Mouse (Mus musculus): ENCODE results near the gene Rprd1b. TPM values are rescaled to one million over a fixed set of nuclear protein-coding genes. Genes with fewer than 3 reads are reported as not detected.
A peak's percentile ranks its signal among the peaks of the same experiment; 100 is the strongest.
"Not testable (repeated sequence)": the region's sequence is repeated elsewhere in the genome, so short reads cannot be mapped to it uniquely, and the experiment has no call there.

Rprd1b gene
- polyA plus RNA-seq, 1 experiment = 11.7 TPM

GRCm38 (mm10) chr2:158027855-158028353, 393 bp upstream of the Rprd1b start:
- Histone ChIP-seq H3K4me3 (ENCODE audit: insufficient read depth, low read depth, low read length) (peak overlapping the region; percentile 83), H3K27ac (replicated peaks; ENCODE audit: low read depth, low read length) (peak overlapping the region; percentile 71), H3K4me1 (ENCODE audit: control insufficient read depth, insufficient read depth, insufficient read length, low read length) (peaks cover 8% of the 10 kb centered on the region)

GRCm38 (mm10) chr2:158030007-158030406, 1.7 kb downstream of the Rprd1b start:
- Histone ChIP-seq H3K27ac (replicated peaks; ENCODE audit: low read depth, low read length) (no peak overlapping the region), H3K4me3 (ENCODE audit: insufficient read depth, low read depth, low read length) (peak overlapping the region; percentile 21; the same call in 1 of the 2 replicates), H3K4me1 (ENCODE audit: control insufficient read depth, insufficient read depth, insufficient read length, low read length) (peaks cover 8% of the 10 kb centered on the region)

- Histone ChIP-seq H3K4me1 (ENCODE audit: control insufficient read depth, insufficient read depth, insufficient read length, low read length) (peaks cover 3% of the 10 kb centered on the region; the same call in 1 of the 2 replicates), H3K4me3 (ENCODE audit: insufficient read depth, low read depth, low read length) (no peak overlapping the region), H3K27ac (replicated peaks; ENCODE audit: low read depth, low read length) (no peak overlapping the region)
These were observed 7.5 kb downstream of the Rprd1b start for GRCm38 (mm10) chr2:158035813-158036212.

GRCm38 (mm10) chr2:158036408-158036807, 8.1 kb downstream of the Rprd1b start:
- no peak overlapping the region for H3K4me3 ChIP-seq (ENCODE audit: insufficient read depth, low read depth, low read length)
- no peak overlapping the region for H3K27ac ChIP-seq (replicated peaks; ENCODE audit: low read depth, low read length)
- peaks cover 3% of the 10 kb centered on the region; the same call in 1 of the 2 replicates for H3K4me1 ChIP-seq (ENCODE audit: control insufficient read depth, insufficient read depth, insufficient read length, low read length)

GRCm38 (mm10) chr2:158036953-158037352, 8.7 kb downstream of the Rprd1b start:
- no peak overlapping the region for H3K27ac ChIP-seq (replicated peaks; ENCODE audit: low read depth, low read length)
- H3K4me3 ChIP-seq (ENCODE audit: insufficient read depth, low read depth, low read length) = no peak overlapping the region
- H3K4me1 ChIP-seq (ENCODE audit: control insufficient read depth, insufficient read depth, insufficient read length, low read length) = peaks cover 3% of the 10 kb centered on the region; the same call in 1 of the 2 replicates

GRCm38 (mm10) chr2:158037571-158037970, 9.3 kb downstream of the Rprd1b start:
- H3K27ac ChIP-seq (replicated peaks; ENCODE audit: low read depth, low read length) = no peak overlapping the region
- no peak overlapping the region for H3K4me3 ChIP-seq (ENCODE audit: insufficient read depth, low read depth, low read length)

GRCm38 (mm10) chr2:158039662-158040061, 11.4 kb downstream of the Rprd1b start:
- no peaks in the 10 kb centered on the region for H3K4me1 ChIP-seq (ENCODE audit: control insufficient read depth, insufficient read depth, insufficient read length, low read length)
- H3K4me3 ChIP-seq (ENCODE audit: insufficient read depth, low read depth, low read length) = no peak overlapping the region
- no peak overlapping the region for H3K27ac ChIP-seq (replicated peaks; ENCODE audit: low read depth, low read length)

More at GRCm38 (mm10) chr2:158037571-158037970, 9.3 kb downstream of the Rprd1b start:
- H3K4me1 ChIP-seq (ENCODE audit: control insufficient read depth, insufficient read depth, insufficient read length, low read length) = peaks cover under 1% of the 10 kb centered on the region; the same call in 1 of the 2 replicates

- Histone ChIP-seq H3K4me1 (ENCODE audit: control insufficient read depth, insufficient read depth, insufficient read length, low read length) (no peaks in the 10 kb centered on the region), H3K4me3 (ENCODE audit: insufficient read depth, low read depth, low read length) (no peak overlapping the region), H3K27ac (replicated peaks; ENCODE audit: low read depth, low read length) (no peak overlapping the region)
These were observed 12.1 kb downstream of the Rprd1b start for GRCm38 (mm10) chr2:158040396-158040795.

GRCm38 (mm10) chr2:158043504-158043903, 15.2 kb downstream of the Rprd1b start:
- Histone ChIP-seq H3K4me1 (ENCODE audit: control insufficient read depth, insufficient read depth, insufficient read length, low read length) (no peaks in the 10 kb centered on the region), H3K27ac (replicated peaks; ENCODE audit: low read depth, low read length) (no peak overlapping the region), H3K4me3 (ENCODE audit: insufficient read depth, low read depth, low read length) (no peak overlapping the region)

- H3K4me1 ChIP-seq (ENCODE audit: control insufficient read depth, insufficient read depth, insufficient read length, low read length) = no peaks in the 10 kb centered on the region
- H3K4me3 ChIP-seq (ENCODE audit: insufficient read depth, low read depth, low read length) = no peak overlapping the region
- H3K27ac ChIP-seq (replicated peaks; ENCODE audit: low read depth, low read length) = no peak overlapping the region
These were observed 17.9 kb downstream of the Rprd1b start for GRCm38 (mm10) chr2:158046186-158046585.

GRCm38 (mm10) chr2:158047903-158048302, 19.6 kb downstream of the Rprd1b start:
- Histone ChIP-seq H3K4me3 (ENCODE audit: insufficient read depth, low read depth, low read length) (no peak overlapping the region), H3K4me1 (ENCODE audit: control insufficient read depth, insufficient read depth, insufficient read length, low read length) (no peaks in the 10 kb centered on the region), H3K27ac (replicated peaks; ENCODE audit: low read depth, low read length) (no peak overlapping the region)

GRCm38 (mm10) chr2:158048718-158049117, 20.4 kb downstream of the Rprd1b start:
- H3K4me3 ChIP-seq (ENCODE audit: insufficient read depth, low read depth, low read length) = no peak overlapping the region
- no peak overlapping the region for H3K27ac ChIP-seq (replicated peaks; ENCODE audit: low read depth, low read length)
- H3K4me1 ChIP-seq (ENCODE audit: control insufficient read depth, insufficient read depth, insufficient read length, low read length) = no peaks in the 10 kb centered on the region

- H3K27ac ChIP-seq (replicated peaks; ENCODE audit: low read depth, low read length) = no peak overlapping the region
- no peaks in the 10 kb centered on the region for H3K4me1 ChIP-seq (ENCODE audit: control insufficient read depth, insufficient read depth, insufficient read length, low read length)
- H3K4me3 ChIP-seq (ENCODE audit: insufficient read depth, low read depth, low read length) = no peak overlapping the region
These were observed 21.8 kb downstream of the Rprd1b start for GRCm38 (mm10) chr2:158050116-158050515.

GRCm38 (mm10) chr2:158054596-158054995, 26.3 kb downstream of the Rprd1b start:
- no peak overlapping the region for H3K4me3 ChIP-seq (ENCODE audit: insufficient read depth, low read depth, low read length)
- H3K27ac ChIP-seq (replicated peaks; ENCODE audit: low read depth, low read length) = no peak overlapping the region
- no peaks in the 10 kb centered on the region for H3K4me1 ChIP-seq (ENCODE audit: control insufficient read depth, insufficient read depth, insufficient read length, low read length)

GRCm38 (mm10) chr2:158055383-158055782, 27.1 kb downstream of the Rprd1b start:
- not testable (repeated sequence) for H3K4me1 ChIP-seq (ENCODE audit: control insufficient read depth, insufficient read depth, insufficient read length, low read length); H3K27ac ChIP-seq (replicated peaks; ENCODE audit: low read depth, low read length); H3K4me3 ChIP-seq (ENCODE audit: insufficient read depth, low read depth, low read length)

GRCm38 (mm10) chr2:158057030-158057429, 28.7 kb downstream of the Rprd1b start:
- no peaks in the 10 kb centered on the region for H3K4me1 ChIP-seq (ENCODE audit: control insufficient read depth, insufficient read depth, insufficient read length, low read length)
- H3K27ac ChIP-seq (replicated peaks; ENCODE audit: low read depth, low read length) = no peak overlapping the region
- no peak overlapping the region for H3K4me3 ChIP-seq (ENCODE audit: insufficient read depth, low read depth, low read length)

Measured in brown adipose tissue, adult 24 weeks (tissue).